Mouse (Mus musculus): ENCODE data around the gene Gm20388. TPM values are rescaled to one million over a fixed set of nuclear protein-coding genes. Genes with fewer than 3 reads are reported as not detected.

The Gm20388 gene
- polyA plus RNA-seq, 1 experiment from 2014 or later, result not detected

GRCm38 (mm10) chr8:122383039-122383438 is 2472.4 kb downstream of the Gm20388 start:
- Histone ChIP-seq H3K36me3 (replicated peaks; ENCODE audit: control insufficient read depth, insufficient read depth) (peaks cover 68% of the 10 kb centered on the region), H3K9me3 (ENCODE audit: control insufficient read depth, low read length) (no peaks in the 10 kb centered on the region), H3K27ac (no peak overlapping the region), H3K4me1 (replicated peaks; ENCODE audit: control insufficient read depth, insufficient read depth, low read length) (peaks cover 3% of the 10 kb centered on the region), H3K27me3 (ENCODE audit: control insufficient read depth, insufficient read depth, low read length) (no peaks in the 10 kb centered on the region), H3K4me2 (replicated peaks) (no peak overlapping the region), H3K4me3 (replicated peaks; ENCODE audit: low read length) (no peak overlapping the region), H3K9ac (no peak overlapping the region)
- no peak for DNase-seq (ENCODE audit: low spot score)
- WGBS, result 88% methylated on average over 4 of the region's 4 CpGs
- no peak; the same call in 1 of the 2 replicates for ATAC-seq (ENCODE audit: low FRiP score)

- DNase-seq (ENCODE audit: low spot score) (no peak), ATAC-seq (ENCODE audit: low FRiP score) (no peak)
- H3K4me2 ChIP-seq (replicated peaks), result no peak overlapping the region
- H3K36me3 ChIP-seq (replicated peaks; ENCODE audit: control insufficient read depth, insufficient read depth), result peaks cover 85% of the 10 kb centered on the region
- no peaks in the 10 kb centered on the region for H3K4me1 ChIP-seq (replicated peaks; ENCODE audit: control insufficient read depth, insufficient read depth, low read length)
- H3K9me3 ChIP-seq (ENCODE audit: control insufficient read depth, low read length), result no peaks in the 10 kb centered on the region
- no peak overlapping the region for H3K9ac ChIP-seq
- no peak overlapping the region for H3K27ac ChIP-seq
- no peaks in the 10 kb centered on the region for H3K27me3 ChIP-seq (ENCODE audit: control insufficient read depth, insufficient read depth, low read length)
- H3K4me3 ChIP-seq (replicated peaks; ENCODE audit: low read length), result no peak overlapping the region
- WGBS, result 89% methylated on average over 3 of the region's 3 CpGs
These were observed 2478.7 kb downstream of the Gm20388 start for GRCm38 (mm10) chr8:122389357-122389756.

GRCm38 (mm10) chr8:122390758-122391157 is 2480.1 kb downstream of the Gm20388 start:
- Histone ChIP-seq H3K9me3 (ENCODE audit: control insufficient read depth, low read length) (no peaks in the 10 kb centered on the region), H3K4me3 (replicated peaks; ENCODE audit: low read length) (no peak overlapping the region), H3K36me3 (replicated peaks; ENCODE audit: control insufficient read depth, insufficient read depth) (peaks cover 82% of the 10 kb centered on the region), H3K9ac (no peak overlapping the region), H3K27ac (no peak overlapping the region), H3K27me3 (ENCODE audit: control insufficient read depth, insufficient read depth, low read length) (no peaks in the 10 kb centered on the region), H3K4me2 (replicated peaks) (no peak overlapping the region), H3K4me1 (replicated peaks; ENCODE audit: control insufficient read depth, insufficient read depth, low read length) (no peaks in the 10 kb centered on the region)
- WGBS, result 90% methylated on average over 3 of the region's 3 CpGs
- DNase-seq (ENCODE audit: low spot score), result no peak
- ATAC-seq (ENCODE audit: low FRiP score), result no peak

- ATAC-seq (ENCODE audit: low FRiP score) (no peak), DNase-seq (ENCODE audit: low spot score) (no peak)
- Histone ChIP-seq H3K27ac (no peak overlapping the region), H3K4me3 (replicated peaks; ENCODE audit: low read length) (no peak overlapping the region), H3K36me3 (replicated peaks; ENCODE audit: control insufficient read depth, insufficient read depth) (peaks cover 71% of the 10 kb centered on the region), H3K9me3 (ENCODE audit: control insufficient read depth, low read length) (no peaks in the 10 kb centered on the region), H3K9ac (no peak overlapping the region), H3K27me3 (ENCODE audit: control insufficient read depth, insufficient read depth, low read length) (no peaks in the 10 kb centered on the region), H3K4me2 (replicated peaks) (no peak overlapping the region), H3K4me1 (replicated peaks; ENCODE audit: control insufficient read depth, insufficient read depth, low read length) (no peaks in the 10 kb centered on the region)
These were observed 2483.1 kb downstream of the Gm20388 start for GRCm38 (mm10) chr8:122393717-122394116.

- Histone ChIP-seq H3K4me1 (replicated peaks; ENCODE audit: control insufficient read depth, insufficient read depth, low read length) (no peaks in the 10 kb centered on the region), H3K27ac (no peak overlapping the region), H3K4me2 (replicated peaks) (no peak overlapping the region), H3K9me3 (ENCODE audit: control insufficient read depth, low read length) (no peaks in the 10 kb centered on the region), H3K36me3 (replicated peaks; ENCODE audit: control insufficient read depth, insufficient read depth) (peaks cover 75% of the 10 kb centered on the region), H3K9ac (no peak overlapping the region), H3K27me3 (ENCODE audit: control insufficient read depth, insufficient read depth, low read length) (no peaks in the 10 kb centered on the region), H3K4me3 (replicated peaks; ENCODE audit: low read length) (no peak overlapping the region)
- no peak for DNase-seq (ENCODE audit: low spot score)
- 81% methylated on average over 6 of the region's 6 CpGs for WGBS
- ATAC-seq (ENCODE audit: low FRiP score), result no peak
These were observed 2484.7 kb downstream of the Gm20388 start for GRCm38 (mm10) chr8:122395291-122395690.

- 96% methylated on average over 9 of the region's 9 CpGs for WGBS
- H3K36me3 ChIP-seq (replicated peaks; ENCODE audit: control insufficient read depth, insufficient read depth), result peaks cover 84% of the 10 kb centered on the region
- DNase-seq (ENCODE audit: low spot score), result no peak
These were observed 2487.5 kb downstream of the Gm20388 start for GRCm38 (mm10) chr8:122398186-122398585.

GRCm38 (mm10) chr8:122405146-122405805 is 2494.6 kb downstream of the Gm20388 start:
- Histone ChIP-seq H3K9me3 (ENCODE audit: control insufficient read depth, low read length) (no peaks in the 10 kb centered on the region), H3K36me3 (replicated peaks; ENCODE audit: control insufficient read depth, insufficient read depth) (peaks cover 99% of the 10 kb centered on the region), H3K27ac (no peak overlapping the region), H3K9ac (no peak overlapping the region), H3K4me1 (replicated peaks; ENCODE audit: control insufficient read depth, insufficient read depth, low read length) (no peaks in the 10 kb centered on the region), H3K27me3 (ENCODE audit: control insufficient read depth, insufficient read depth, low read length) (no peaks in the 10 kb centered on the region), H3K4me3 (replicated peaks; ENCODE audit: low read length) (no peak overlapping the region), H3K4me2 (replicated peaks) (no peak overlapping the region)
- ATAC-seq (ENCODE audit: low FRiP score) (no peak), DNase-seq (ENCODE audit: low spot score) (no peak)
- WGBS, result 91% methylated on average over 9 of the region's 9 CpGs

More at GRCm38 (mm10) chr8:122398186-122398585, 2487.5 kb downstream of the Gm20388 start:
- no peak for ATAC-seq (ENCODE audit: low FRiP score)
- H3K27me3 ChIP-seq (ENCODE audit: control insufficient read depth, insufficient read depth, low read length), result no peaks in the 10 kb centered on the region
- no peaks in the 10 kb centered on the region for H3K4me1 ChIP-seq (replicated peaks; ENCODE audit: control insufficient read depth, insufficient read depth, low read length)
- no peak overlapping the region for H3K9ac ChIP-seq
- H3K4me3 ChIP-seq (replicated peaks; ENCODE audit: low read length), result no peak overlapping the region
- H3K27ac ChIP-seq, result no peak overlapping the region
- H3K4me2 ChIP-seq (replicated peaks), result no peak overlapping the region
- H3K9me3 ChIP-seq (ENCODE audit: control insufficient read depth, low read length), result no peaks in the 10 kb centered on the region

GRCm38 (mm10) chr8:122407678-122408077 is 2497.0 kb downstream of the Gm20388 start:
- no peak overlapping the region for H3K9ac ChIP-seq
- H3K27ac ChIP-seq, result no peak overlapping the region
- no peak overlapping the region for H3K4me3 ChIP-seq (replicated peaks; ENCODE audit: low read length)
- DNase-seq (ENCODE audit: low spot score), result no peak
- H3K9me3 ChIP-seq (ENCODE audit: control insufficient read depth, low read length), result no peaks in the 10 kb centered on the region
- ATAC-seq (ENCODE audit: low FRiP score), result no peak
- no peaks in the 10 kb centered on the region for H3K4me1 ChIP-seq (replicated peaks; ENCODE audit: control insufficient read depth, insufficient read depth, low read length)
- H3K4me2 ChIP-seq (replicated peaks), result no peak overlapping the region
- WGBS, result 96% methylated on average over 7 of the region's 7 CpGs
- no peaks in the 10 kb centered on the region for H3K27me3 ChIP-seq (ENCODE audit: control insufficient read depth, insufficient read depth, low read length)
- peaks cover 99% of the 10 kb centered on the region for H3K36me3 ChIP-seq (replicated peaks; ENCODE audit: control insufficient read depth, insufficient read depth)

- no peak for DNase-seq (ENCODE audit: low spot score)
- H3K4me3 ChIP-seq (replicated peaks; ENCODE audit: low read length), result no peak overlapping the region
- no peaks in the 10 kb centered on the region for H3K27me3 ChIP-seq (ENCODE audit: control insufficient read depth, insufficient read depth, low read length)
- H3K9me3 ChIP-seq (ENCODE audit: control insufficient read depth, low read length), result no peaks in the 10 kb centered on the region
- H3K4me1 ChIP-seq (replicated peaks; ENCODE audit: control insufficient read depth, insufficient read depth, low read length), result no peaks in the 10 kb centered on the region
- no peak overlapping the region for H3K4me2 ChIP-seq (replicated peaks)
- H3K9ac ChIP-seq, result no peak overlapping the region
- no peak overlapping the region for H3K27ac ChIP-seq
- ATAC-seq (ENCODE audit: low FRiP score), result no peak
- 89% methylated on average over 9 of the region's 9 CpGs for WGBS
- peaks cover 99% of the 10 kb centered on the region for H3K36me3 ChIP-seq (replicated peaks; ENCODE audit: control insufficient read depth, insufficient read depth)
These were observed 2503.7 kb downstream of the Gm20388 start for GRCm38 (mm10) chr8:122414311-122414710.

- Histone ChIP-seq H3K9ac (no peak overlapping the region), H3K4me1 (replicated peaks; ENCODE audit: control insufficient read depth, insufficient read depth, low read length) (no peaks in the 10 kb centered on the region), H3K27me3 (ENCODE audit: control insufficient read depth, insufficient read depth, low read length) (no peaks in the 10 kb centered on the region), H3K27ac (no peak overlapping the region), H3K4me2 (replicated peaks) (no peak overlapping the region), H3K36me3 (replicated peaks; ENCODE audit: control insufficient read depth, insufficient read depth) (peaks cover 88% of the 10 kb centered on the region), H3K4me3 (replicated peaks; ENCODE audit: low read length) (no peak overlapping the region), H3K9me3 (ENCODE audit: control insufficient read depth, low read length) (no peaks in the 10 kb centered on the region)
- ATAC-seq (ENCODE audit: low FRiP score) (no peak), DNase-seq (ENCODE audit: low spot score) (no peak)
- WGBS, result 92% methylated on average over 6 of the region's 6 CpGs
These were observed 2504.9 kb downstream of the Gm20388 start for GRCm38 (mm10) chr8:122415554-122415953.
